Mouse (Mus musculus) bone marrow, adult 2 months (tissue): ENCODE measurements around the gene Myl4.

Experiments used
- CTCF ChIP-seq: fragments of 200-500 bp; IDR thresholded peaks from 2 replicates; pipeline ENCODE4 v1.5.1; 2011; ENCODE audit warnings: low read length, control low read depth; ENCODE audit not compliant: control insufficient read depth, insufficient read depth
- POLR2A ChIP-seq: fragments of 200-500 bp; IDR thresholded peaks from 2 replicates; pipeline ENCODE4 v1.6.1; 2011; ENCODE audit warnings: low read depth, mild to moderate bottlenecking, control low read depth, low read length, borderline replicate concordance; ENCODE audit not compliant: control insufficient read depth

DNA sequence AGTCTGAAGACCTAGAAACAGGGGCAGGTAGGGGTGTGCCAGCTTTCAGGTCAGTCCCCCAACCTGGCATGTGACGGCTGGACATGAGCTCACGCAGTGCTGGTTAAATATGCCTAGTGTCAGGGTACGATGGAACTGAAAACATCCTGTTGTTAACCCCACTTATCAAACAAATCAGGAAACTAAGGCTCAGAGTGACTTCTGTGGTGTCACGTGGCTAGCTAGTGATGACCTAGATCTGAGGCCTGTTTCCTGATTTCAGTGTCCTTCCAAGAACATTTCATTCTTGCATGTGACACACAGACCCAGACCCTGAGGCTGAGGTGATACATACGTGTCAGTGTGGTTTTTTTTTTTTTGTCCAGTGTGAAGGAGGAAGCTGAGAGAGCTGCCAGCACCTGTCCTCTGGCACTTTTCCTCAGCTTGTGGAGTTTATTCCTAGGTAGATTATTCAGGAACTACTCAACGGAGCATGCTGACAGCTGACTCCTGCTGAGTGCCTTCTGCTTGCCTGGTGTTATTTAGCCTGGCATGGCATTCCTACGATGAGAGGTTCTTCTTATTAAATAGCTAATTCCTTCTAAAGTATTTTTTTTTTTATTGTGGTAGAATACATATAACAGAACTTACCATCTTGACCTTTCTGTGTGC lies 79.8 kb downstream of the Myl4 start:
- TF ChIP-seq CTCF = no peak
- no peak for TF ChIP-seq POLR2A
